Mouse (Mus musculus) myocyte (in vitro differentiated cells): ENCODE data around the gene Akap10.

Experiments
- CEBPB ChIP-seq: IDR thresholded peaks from 2 replicates; pipeline ENCODE4 v1.6.1; 2011; ENCODE audit warnings: mild to moderate bottlenecking, moderate library complexity; ENCODE audit not compliant: poor library complexity, insufficient read depth, severe bottlenecking
- E2F4 ChIP-seq: IDR thresholded peaks from one replicate; pipeline ENCODE4 v1.6.1; 2011; ENCODE audit warnings: mild to moderate bottlenecking, control low read depth, moderate library complexity; ENCODE audit not compliant: insufficient read depth
- MYOD1 ChIP-seq, 3 experiments: IDR thresholded peaks; one replicate each; pipeline ENCODE4 v1.6.1; 2011; ENCODE audit warnings: control low read depth in 2 of 3, low read depth in 2 of 3, mild to moderate bottlenecking in 2 of 3, moderate library complexity in 1 of 3; ENCODE audit not compliant: insufficient read length in 2 of 3, control insufficient read depth in 1 of 3
- POLR2A ChIP-seq: IDR thresholded peaks from one replicate; pipeline ENCODE4 v1.6.1; 2011; ENCODE audit warnings: low read depth, mild to moderate bottlenecking, control low read depth, moderate library complexity; ENCODE audit not compliant: insufficient read length

DNA sequence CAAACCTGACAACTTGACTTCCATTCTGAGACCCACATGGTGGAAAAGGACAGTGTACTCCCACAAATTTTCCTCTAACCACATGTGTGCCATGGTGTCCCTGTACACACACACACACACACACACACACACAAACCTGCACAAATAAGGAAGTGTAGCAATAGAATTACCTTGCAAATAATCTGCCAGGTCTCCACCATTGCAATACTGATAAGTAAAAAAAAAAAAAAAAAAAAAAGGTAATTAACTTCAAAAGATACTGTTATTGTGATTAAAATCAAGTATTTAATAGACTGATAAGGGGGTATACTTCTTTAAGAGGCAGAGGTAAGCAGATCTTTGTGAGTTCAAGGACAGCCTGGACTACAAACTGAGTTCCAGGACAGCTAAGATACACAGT lies 90.1 kb downstream of the Akap10 start:
- TF ChIP-seq CEBPB (no peak), MYOD1 (IDR thresholded peaks at IDR 0.05; ENCODE audit: control insufficient read depth in 1 of 3, insufficient read length in 2 of 3, low read depth in 2 of 3) (no peak), POLR2A (no peak), E2F4 (no peak)
